Mouse (Mus musculus) CD4-positive naive resting alpha-beta T cell, adult 76 days (primary cell): Measurements from ENCODE around the gene Chd5. TPM values are rescaled to one million over a fixed set of nuclear protein-coding genes. Genes with fewer than 3 reads are reported as not detected.

Experiments used
- total RNA-seq: library from RNA; stranded (reverse); gene quantifications from one replicate; pipeline ENCODE4 v1.2.4, GENCODE M21; 2023

Chd5 gene
- not detected for total RNA-seq

GRCm38 (mm10) chr4:152338419-152339292 lies at the start of gene Chd5:
Gene Chd5, plus strand, starts transcription at chr4:152338651.

GRCm38 (mm10) chr4:152291562-152291961 lies 46.9 kb upstream of the Chd5 start, which contains the start of gene Hes3:
Gene Hes3, minus strand, starts transcription at chr4:152291662.

GRCm38 (mm10) chr4:152296874-152297861 lies 41.3 kb upstream of the Chd5 start, which contains the start of gene Icmt:
Gene Icmt, plus strand, starts transcription at chr4:152297227.

GRCm38 (mm10) chr4:152318517-152319234 lies 19.8 kb upstream of the Chd5 start, which contains the start of gene Rnf207:
Gene Rnf207, minus strand, starts transcription at chr4:152318993.

GRCm38 (mm10) chr4:152325574-152326411 lies 12.7 kb upstream of the Chd5 start, which contains the start of gene Rpl22:
Gene Rpl22, plus strand, starts transcription at chr4:152325742.

Other genes with a start within 250 kb of the Chd5 start
- gene Tnfrsf25, start 222.7 kb upstream of the Chd5 start, total RNA-seq = 36.5 TPM
- gene Espn, start 186.3 kb upstream of the Chd5 start, total RNA-seq = 2.7 TPM
- not detected for gene Hes2, start 179.8 kb upstream of the Chd5 start, total RNA-seq
- gene Acot7, start 160.5 kb upstream of the Chd5 start, total RNA-seq = 6.3 TPM
- gene Gpr153, start 64.4 kb upstream of the Chd5 start, total RNA-seq = 0.23 TPM
- not detected for gene Hes3, start 47.0 kb upstream of the Chd5 start, total RNA-seq
- gene Icmt, start 41.4 kb upstream of the Chd5 start, total RNA-seq = 15.8 TPM
- gene Rnf207, start 19.7 kb upstream of the Chd5 start, total RNA-seq = not detected
- 940 TPM for gene Rpl22, start 12.9 kb upstream of the Chd5 start, total RNA-seq
- 1.5 TPM for gene Nphp4, start 138.1 kb downstream of the Chd5 start, total RNA-seq
- 169 TPM for gene Kcnab2, start 139.2 kb downstream of the Chd5 start, total RNA-seq